8 mouse cellular contexts compared by ENCODE assay signal in genomic region chrX:164066185-164066584, GRCm38 (mm10). TPM values are rescaled to one million over a fixed set of nuclear protein-coding genes. Genes with fewer than 3 reads are reported as not detected.
DNase-seq lines count a peak whose midpoint lies in the region; ATAC-seq and TF ChIP-seq lines count a peak whose summit lies in the region.
"Had no signal": no experiment of that assay in that cellular context is flagged by ENCODE, and none has a peak within 500 bp of the region (broad histone marks: within the 10 kb centered on the region; RNA-seq: fewer than 3 reads in every experiment).

No protein-coding gene starts in this region.

- no peak overlapping the region for H3K4me2 ChIP-seq in intestine, embryonic 16.5 days (ENCODE audit: low read depth, low read length)

- no peaks in the 10 kb centered on the region for H3K27me3 ChIP-seq in cerebellum, adult 2 months (ENCODE audit: control insufficient read depth, insufficient read depth, low read length)
- no peaks in the 10 kb centered on the region for H3K27me3 ChIP-seq in intestine, embryonic 16.5 days (replicated peaks; ENCODE audit: control insufficient read depth, insufficient read depth, low read length)
- H3K27me3 ChIP-seq in midbrain, embryonic 10.5 days (ENCODE audit: low read depth, poor library complexity, severe bottlenecking): peaks cover 62% of the 10 kb centered on the region

- H3K4me1 ChIP-seq in cerebellum, adult 2 months (ENCODE audit: control insufficient read depth, insufficient read depth, low read length): no peaks in the 10 kb centered on the region
- H3K4me1 ChIP-seq in intestine, embryonic 16.5 days (ENCODE audit: control insufficient read depth, insufficient read depth, low read length): no peaks in the 10 kb centered on the region
- H3K4me1 ChIP-seq in midbrain, embryonic 10.5 days: no peaks in the 10 kb centered on the region

- no peaks in the 10 kb centered on the region for H3K9me3 ChIP-seq in intestine, embryonic 16.5 days (ENCODE audit: control insufficient read depth, low read length)
- no peaks in the 10 kb centered on the region for H3K9me3 ChIP-seq in midbrain, embryonic 10.5 days (replicated peaks)

- peak; percentile 66; the same call in 1 of the 2 replicates for ATAC-seq in intestine, embryonic 16.5 days

- no peaks in the 10 kb centered on the region; the same call in 1 of the 2 replicates for H3K36me3 ChIP-seq in intestine, embryonic 16.5 days (ENCODE audit: control insufficient read depth, insufficient read depth, low read length)
- peaks cover 6% of the 10 kb centered on the region; the same call in 1 of the 2 replicates for H3K36me3 ChIP-seq in midbrain, embryonic 10.5 days

- TF ChIP-seq CTCF in cerebellum, adult 2 months (IDR thresholded peaks at IDR 0.05; ENCODE audit: borderline replicate concordance, insufficient read depth, low read depth, low read length): peak; percentile 70

- no peak overlapping the region for H3K4me3 ChIP-seq in cerebellum, adult 2 months (replicated peaks; ENCODE audit: insufficient read depth, low read depth, low read length)
- no peak overlapping the region for H3K4me3 ChIP-seq in intestine, embryonic 16.5 days (ENCODE audit: low read length)
- H3K4me3 ChIP-seq in midbrain, embryonic 10.5 days: no peak overlapping the region
- H3K4me3 ChIP-seq: myocyte had no signal

- 9% methylated on average over 2 of the region's 2 CpGs for WGBS in cerebellum, adult 2 months
- WGBS in intestine, embryonic 16.5 days: 10% methylated on average over 2 of the region's 2 CpGs
- 19% methylated on average over 2 of the region's 2 CpGs for WGBS in midbrain, embryonic 10.5 days

- DNase-seq in T-cell, adult 2 months (ENCODE audit: low spot score): peak; percentile 48
- peak; percentile 45 to 47 for DNase-seq in cerebellum, adult 2 months
- DNase-seq in frontal cortex, adult 2 months (ENCODE audit: extremely low spot score in 1 of 2, low spot score in 1 of 2): peak; percentile 28 to 80
- DNase-seq in left cerebral cortex, postnatal 14 days (ENCODE audit: low spot score in 2 of 2): peak; percentile 34 to 60
- peak; percentile 46 for DNase-seq in midbrain, embryonic 10.5 days (ENCODE audit: low spot score)
- DNase-seq in spleen, adult 18-20 months: peak; percentile 6 to 46

- TF ChIP-seq POLR2A in cerebellum, adult 2 months (IDR thresholded peaks at IDR 0.05; ENCODE audit: borderline replicate concordance, insufficient read depth, low read length): no peak

- intact Hi-C loops in left cerebral cortex, postnatal 14 days (cut with DNase I): loop anchor here (5.0 kb wide), 1 partner anchor 124 kb away; no protein-coding TSS in a partner anchor

- no peak overlapping the region for H3K9ac ChIP-seq in intestine, embryonic 16.5 days (ENCODE audit: low read depth, low read length)

- H3K27ac ChIP-seq in cerebellum, adult 2 months (ENCODE audit: insufficient read depth, low read length): no peak overlapping the region
- no peak overlapping the region for H3K27ac ChIP-seq in intestine, embryonic 16.5 days (ENCODE audit: low read length)
- no peak overlapping the region for H3K27ac ChIP-seq in midbrain, embryonic 10.5 days (replicated peaks)

RNA-seq across cellular contexts. Expression of gene Siah1b, which starts 10.1 kb away (rescaled TPM):
- polyA plus RNA-seq in cerebellum, adult 2 months (2012; rRNA removed): 9.0 and 9.7 TPM in 2 replicates
- 9.5 and 9.8 TPM in 2 replicates for polyA plus RNA-seq in frontal cortex, adult 2 months (2012; rRNA removed)
- polyA plus RNA-seq in intestine, embryonic 16.5 days (2015; fragmentation: Nextera tagmentation; extraction: Ambion mirVana): 16.7 and 20.3 TPM in 2 replicates
- 10 to 100 TPM; 10.8 to 11.1 TPM for total RNA-seq in left cerebral cortex, postnatal 14 days (2021)
- 44.5 and 49.8 TPM in 2 replicates for polyA plus RNA-seq in midbrain, embryonic 10.5 days (2016; fragmentation: Nextera tagmentation; extraction: Ambion mirVana)

RNA-seq across cellular contexts. Expression of gene Cltrn, which starts 22.4 kb away (rescaled TPM):
- polyA plus RNA-seq in cerebellum, adult 2 months (2012; rRNA removed): 0.22 and 0.23 TPM in 2 replicates
- polyA plus RNA-seq in frontal cortex, adult 2 months (2012; rRNA removed): 0.08 and 0.20 TPM in 2 replicates
- polyA plus RNA-seq in intestine, embryonic 16.5 days (2015; fragmentation: Nextera tagmentation; extraction: Ambion mirVana): 8.3 and 8.4 TPM in 2 replicates
- not detected for total RNA-seq in left cerebral cortex, postnatal 14 days (2021)
- polyA plus RNA-seq in midbrain, embryonic 10.5 days (2016; fragmentation: Nextera tagmentation; extraction: Ambion mirVana): 0.14 and 0.51 TPM in 2 replicates
- polyA plus RNA-seq: myocyte had no signal

RNA-seq across cellular contexts. Expression of gene Car5b, which starts 38.4 kb away (rescaled TPM):
- polyA plus RNA-seq in cerebellum, adult 2 months (2012; rRNA removed): 3.4 and 3.6 TPM in 2 replicates
- 3.8 and 4.0 TPM in 2 replicates for polyA plus RNA-seq in frontal cortex, adult 2 months (2012; rRNA removed)
- 0.28 and 0.33 TPM in 2 replicates for polyA plus RNA-seq in intestine, embryonic 16.5 days (2015; fragmentation: Nextera tagmentation; extraction: Ambion mirVana)
- 1 to 10 TPM; 2.8 to 2.9 TPM for total RNA-seq in left cerebral cortex, postnatal 14 days (2021)
- 0.42 and 0.46 TPM in 2 replicates for polyA plus RNA-seq in midbrain, embryonic 10.5 days (2016; fragmentation: Nextera tagmentation; extraction: Ambion mirVana)
